Mouse (Mus musculus): ENCODE results near the gene Nfia.

DNA sequence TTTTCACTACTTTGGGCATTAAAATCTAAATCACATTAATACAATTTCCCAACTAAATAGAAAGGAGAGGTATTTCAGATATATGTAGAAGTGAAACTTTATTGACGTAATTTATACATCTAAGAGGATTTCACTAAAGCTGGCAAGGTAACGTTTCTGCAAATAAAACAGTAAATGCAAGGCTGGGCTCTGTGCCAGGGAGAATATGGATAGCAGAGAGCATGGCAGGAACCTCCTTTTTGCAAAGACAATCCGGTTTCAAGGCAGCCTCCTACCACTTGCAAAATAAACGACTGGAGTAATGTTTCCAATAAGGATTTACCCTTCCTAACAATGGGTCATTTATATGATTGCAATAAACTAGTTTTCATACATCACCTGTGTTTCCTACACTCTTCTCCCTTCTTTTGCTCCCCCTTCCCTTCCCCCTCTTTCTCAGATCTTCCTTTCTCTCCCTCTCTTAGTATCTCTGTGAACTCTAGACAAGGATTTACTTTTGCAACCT, 2.0 kb downstream of the Nfia start:
- no peak for TF ChIP-seq CTCF (IDR thresholded peaks at IDR 0.05; ENCODE audit: borderline replicate concordance, insufficient read depth, low read depth, low read length)
- no peak for TF ChIP-seq POLR2A (IDR thresholded peaks at IDR 0.05; ENCODE audit: borderline replicate concordance, insufficient read depth, low read length)
